Mouse (Mus musculus) heart, embryonic 11.5 days (tissue): Measurements from ENCODE around the gene 1700037H04Rik. TPM values are rescaled to one million over a fixed set of nuclear protein-coding genes. Genes with fewer than 3 reads are reported as not detected.

Experiments
- ATAC-seq: fragments of 200-750 bp; cut with Nextera tagmentation; replicated peaks from 2 replicates; pipeline ENCODE4 v1.8.0; 2017; ENCODE audit warnings: moderate library complexity; ENCODE audit not compliant: insufficient number of reproducible peaks, low FRiP score, low TSS enrichment
- H3K27ac ChIP-seq: fragments of 300-500 bp; sonication (generic); 2 replicates; pipeline ENCODE4 v1.5.1; 2014; ENCODE audit warnings: mild to moderate bottlenecking, low read depth, low read length
- H3K27me3 ChIP-seq: fragments of 300-500 bp; sonication (generic); 2 replicates; pipeline ENCODE4 v1.6.1; 2014; ENCODE audit warnings: mild to moderate bottlenecking, low read length, mixed read lengths; ENCODE audit not compliant: control insufficient read depth, insufficient read depth
- H3K36me3 ChIP-seq: fragments of 300-500 bp; sonication (generic); 2 replicates; pipeline ENCODE4 v1.6.1; 2014; ENCODE audit warnings: mild to moderate bottlenecking, low read length, moderate library complexity, mixed read lengths; ENCODE audit not compliant: control insufficient read depth, insufficient read depth
- H3K4me1 ChIP-seq: fragments of 300-500 bp; sonication (generic); 2 replicates; pipeline ENCODE4 v1.6.1; 2014; ENCODE audit warnings: low read length; ENCODE audit not compliant: control insufficient read depth, insufficient read depth
- H3K4me2 ChIP-seq: fragments of 300-500 bp; sonication (generic); 2 replicates; pipeline ENCODE4 v1.6.1; 2014; ENCODE audit warnings: mild to moderate bottlenecking, moderate library complexity
- H3K4me3 ChIP-seq: fragments of 300-500 bp; sonication (generic); 2 replicates; pipeline ENCODE4 v1.5.1; 2014; ENCODE audit warnings: low read depth, low read length
- H3K9ac ChIP-seq: fragments of 300-500 bp; sonication (generic); 2 replicates; pipeline ENCODE4 v1.6.1; 2014; ENCODE audit warnings: mild to moderate bottlenecking, low read depth, low read length, moderate library complexity
- H3K9me3 ChIP-seq: fragments of 300-500 bp; sonication (generic); replicated peaks from 2 replicates; pipeline ENCODE4 v1.6.1; 2016; ENCODE audit warnings: low read length; ENCODE audit not compliant: control insufficient read depth
- WGBS: fragments of 180-500 bp; shearing (Covaris S2); extraction: QIAGEN DNeasy Blood & Tissue Kit; methylation state at CpG from one replicate; pipeline ENCODE4 v1.1.7; 2014; ENCODE audit not compliant: insufficient replicate concordance; 5-methylcytosine and 5-hydroxymethylcytosine counted together
- polyA plus RNA-seq: library from polyadenylated mRNA; unstranded; fragments of >200 nt; fragmentation: Nextera tagmentation; extraction: Ambion mirVana; gene quantifications from 2 replicates; pipeline ENCODE4 v1.2.1, GENCODE M21; 2014

1700037H04Rik gene
- polyA plus RNA-seq, 1 experiment from 2014 or later = 83.0 TPM

- 74% methylated on average over 2 of the region's 2 CpGs for WGBS
- H3K36me3 ChIP-seq = no peaks in the 10 kb centered on the region; the same call in 1 of the 2 replicates
These were observed 40.8 kb upstream of the 1700037H04Rik start for GRCm38 (mm10) chr2:131200710-131201109.

GRCm38 (mm10) chr2:131196606-131197316 lies 36.9 kb upstream of the 1700037H04Rik start:
- Histone ChIP-seq H3K36me3 (peaks cover 13% of the 10 kb centered on the region), H3K9ac (no peak overlapping the region), H3K27me3 (no peaks in the 10 kb centered on the region), H3K27ac (no peak overlapping the region), H3K4me3 (no peak overlapping the region), H3K4me2 (no peak overlapping the region), H3K9me3 (no peaks in the 10 kb centered on the region), H3K4me1 (no peaks in the 10 kb centered on the region)
- 90% methylated on average over 16 of the region's 16 CpGs for WGBS
- no peak for ATAC-seq

More at GRCm38 (mm10) chr2:131200710-131201109, 40.8 kb upstream of the 1700037H04Rik start:
- Histone ChIP-seq H3K4me3 (no peak overlapping the region), H3K27ac (no peak overlapping the region), H3K9ac (no peak overlapping the region), H3K4me1 (peaks cover 11% of the 10 kb centered on the region), H3K27me3 (no peaks in the 10 kb centered on the region), H3K4me2 (no peak overlapping the region), H3K9me3 (no peaks in the 10 kb centered on the region)
- no peak for ATAC-seq

- no peak overlapping the region for H3K9ac ChIP-seq
- no peak overlapping the region for H3K27ac ChIP-seq
- H3K4me1 ChIP-seq = peaks cover 18% of the 10 kb centered on the region
- H3K4me2 ChIP-seq = no peak overlapping the region
- H3K36me3 ChIP-seq = peaks cover 13% of the 10 kb centered on the region
- 69% methylated on average over 7 of the region's 7 CpGs for WGBS
- H3K27me3 ChIP-seq = no peaks in the 10 kb centered on the region
- no peak overlapping the region for H3K4me3 ChIP-seq
- no peak for ATAC-seq
- H3K9me3 ChIP-seq = no peaks in the 10 kb centered on the region
These were observed 31.1 kb upstream of the 1700037H04Rik start for GRCm38 (mm10) chr2:131191005-131191390.

- H3K27ac ChIP-seq = no peak overlapping the region
These were observed 30.6 kb upstream of the 1700037H04Rik start for GRCm38 (mm10) chr2:131190344-131191004.

GRCm38 (mm10) chr2:131189521-131190309 lies 29.8 kb upstream of the 1700037H04Rik start:
- H3K36me3 ChIP-seq = peaks cover 13% of the 10 kb centered on the region
- no peak overlapping the region for H3K27ac ChIP-seq
- H3K4me1 ChIP-seq = peaks cover 18% of the 10 kb centered on the region
- no peak overlapping the region for H3K4me3 ChIP-seq
- H3K9ac ChIP-seq = no peak overlapping the region
- ATAC-seq = no peak
- H3K4me2 ChIP-seq = peak overlapping the region; percentile 27
- H3K9me3 ChIP-seq = no peaks in the 10 kb centered on the region
- H3K27me3 ChIP-seq = no peaks in the 10 kb centered on the region
- WGBS = 51% methylated on average over 5 of the region's 5 CpGs

More at GRCm38 (mm10) chr2:131190344-131191004, 30.6 kb upstream of the 1700037H04Rik start:
- H3K27me3 ChIP-seq = no peaks in the 10 kb centered on the region
- WGBS = 56% methylated on average over 10 of the region's 10 CpGs
- no peaks in the 10 kb centered on the region for H3K9me3 ChIP-seq
- H3K4me3 ChIP-seq = no peak overlapping the region
- H3K36me3 ChIP-seq = peaks cover 13% of the 10 kb centered on the region
- peak overlapping the region; percentile 27 for H3K4me2 ChIP-seq
- H3K4me1 ChIP-seq = peaks cover 18% of the 10 kb centered on the region
- no peak for ATAC-seq
- H3K9ac ChIP-seq = no peak overlapping the region

- Histone ChIP-seq H3K4me2 (peak overlapping the region; percentile 93), H3K27ac (no peak overlapping the region), H3K4me1 (peaks cover 18% of the 10 kb centered on the region), H3K9ac (0 out of 2 replicates have a peak overlapping the region, but pooled peaks have one; percentile 86), H3K4me3 (peak overlapping the region; percentile 73), H3K27me3 (no peaks in the 10 kb centered on the region), H3K36me3 (peaks cover 5% of the 10 kb centered on the region), H3K9me3 (no peaks in the 10 kb centered on the region)
- WGBS = 88% methylated on average over 5 of the region's 5 CpGs
- no peak for ATAC-seq
These were observed 28.4 kb upstream of the 1700037H04Rik start for GRCm38 (mm10) chr2:131188311-131188710.

GRCm38 (mm10) chr2:131187602-131187922 lies 27.7 kb upstream of the 1700037H04Rik start:
- H3K36me3 ChIP-seq = peaks cover under 1% of the 10 kb centered on the region
- no peak for ATAC-seq
- H3K9me3 ChIP-seq = no peaks in the 10 kb centered on the region
- peak overlapping the region; percentile 93 for H3K4me2 ChIP-seq
- peak overlapping the region; percentile 86 for H3K9ac ChIP-seq
- H3K4me1 ChIP-seq = peaks cover 18% of the 10 kb centered on the region
- peak overlapping the region; percentile 73 for H3K4me3 ChIP-seq
- WGBS = 33% methylated on average over 3 of the region's 3 CpGs
- H3K27ac ChIP-seq = no peak overlapping the region
- H3K27me3 ChIP-seq = no peaks in the 10 kb centered on the region

GRCm38 (mm10) chr2:131186771-131187601 lies 27.1 kb upstream of the 1700037H04Rik start, which contains the start of the genes Cdc25b and Spef1:
Gene Cdc25b (plus strand): TSS chr2:131186949.
Gene Spef1 (minus strand): TSS chr2:131187282.
- Histone ChIP-seq H3K27ac (peak within 1 kb of the TSS; percentile 67), H3K9ac (peak within 1 kb of the TSS; percentile 86), H3K36me3 (no peaks in the 10 kb centered on the region; the same call in 1 of the 2 replicates), H3K4me3 (peak within 1 kb of the TSS; percentile 73), H3K27me3 (no peaks in the 10 kb centered on the region), H3K9me3 (no peaks in the 10 kb centered on the region), H3K4me2 (peak within 1 kb of the TSS; percentile 93), H3K4me1 (peaks cover 18% of the 10 kb centered on the region)
- ATAC-seq = peak; percentile 87
- 1% methylated on average over 43 of the region's 43 CpGs for WGBS
